Mouse (Mus musculus) CH12.LX (cell line): Measurements from ENCODE around the gene Tspan9. TPM values are rescaled to one million over a fixed set of nuclear protein-coding genes. Genes with fewer than 3 reads are reported as not detected.

Experiments
- DNase-seq: peaks from one replicate; pipeline ENCODE4 v3.0.0-alpha.2; 2013; ENCODE audit errors: extremely low read depth
- H3K27ac ChIP-seq: 2 replicates; pipeline ENCODE4 v1.5.1; 2012; ENCODE audit warnings: low read depth, mild to moderate bottlenecking, control low read depth, moderate library complexity; ENCODE audit not compliant: insufficient read depth
- H3K27me3 ChIP-seq: replicated peaks from 2 replicates; pipeline ENCODE3; 2012; ENCODE audit warnings: inconsistent platforms
- H3K36me3 ChIP-seq, 2 experiments: replicated peaks in 1 of 2; 2 replicates each; pipeline versions ENCODE3 to v1.6.1; 2012; ENCODE audit warnings: inconsistent platforms in 1 of 2, low read length in 1 of 2, mild to moderate bottlenecking in 1 of 2, mixed read lengths in 1 of 2, moderate library complexity in 1 of 2; ENCODE audit not compliant: control insufficient read depth in 1 of 2, insufficient read depth in 1 of 2
- H3K4me1 ChIP-seq, 2 experiments: 2 replicates each; pipeline ENCODE4 v1.6.1; 2012; ENCODE audit warnings: inconsistent platforms in 1 of 2, moderate library complexity in 1 of 2; ENCODE audit not compliant: insufficient read depth in 2 of 2, control insufficient read depth in 1 of 2
- H3K4me2 ChIP-seq: 2 replicates; pipeline ENCODE4 v1.6.1; 2012; ENCODE audit warnings: low read depth, mild to moderate bottlenecking, control low read depth; ENCODE audit not compliant: poor library complexity, insufficient read depth, severe bottlenecking
- H3K4me3 ChIP-seq, 3 experiments: fragments of 150-350 bp in 1 of 3; sonication (generic) in 1 of 3; replicated peaks in 1 of 3; 2 replicates each; pipeline versions ENCODE3 to v1.5.1; 2011 to 2012; ENCODE audit warnings: low read depth in 2 of 3, low read length in 2 of 3, mild to moderate bottlenecking in 2 of 3, moderate library complexity in 2 of 3, control low read depth in 1 of 3, improper control_type of control experiment in 1 of 3, inconsistent platforms in 1 of 3, mixed read lengths in 1 of 3; ENCODE audit not compliant: poor library complexity in 1 of 3
- H3K79me2 ChIP-seq: replicated peaks from 2 replicates; pipeline ENCODE4 v1.6.1; 2012; ENCODE audit warnings: mild to moderate bottlenecking, moderate library complexity; ENCODE audit not compliant: control insufficient read depth, poor library complexity, insufficient read depth, severe bottlenecking; ENCODE audit errors: extremely low read depth
- H3K9ac ChIP-seq: 2 replicates; pipeline ENCODE4 v1.6.1; 2012; ENCODE audit warnings: low read depth, mild to moderate bottlenecking, control low read depth, moderate library complexity; ENCODE audit not compliant: insufficient read depth
- H3K9me3 ChIP-seq: replicated peaks from 2 replicates; pipeline ENCODE3; 2012; ENCODE audit warnings: low read length, inconsistent platforms, mixed read lengths
- CHD2 ChIP-seq: IDR thresholded peaks from 2 replicates; pipeline ENCODE4 v1.6.1; 2011; ENCODE audit warnings: low read length, improper control_type of control experiment
- CTCF ChIP-seq, 2 experiments: IDR thresholded peaks in 1 of 2; conservative IDR thresholded peaks in 1 of 2; 2 replicates each; pipeline ENCODE4 v1.5.1; 2011 to 2012; ENCODE audit warnings: low read depth in 2 of 2, low read length in 2 of 2, improper control_type of control experiment in 1 of 2, inconsistent platforms in 1 of 2, mild to moderate bottlenecking in 1 of 2, moderate library complexity in 1 of 2
- E2F4 ChIP-seq: IDR thresholded peaks from 2 replicates; pipeline ENCODE4 v1.6.1; 2011; ENCODE audit warnings: low read depth, low read length, improper control_type of control experiment; ENCODE audit not compliant: insufficient replicate concordance
- ELF1 ChIP-seq: IDR thresholded peaks from 2 replicates; pipeline ENCODE4 v1.6.1; 2014; ENCODE audit warnings: low read depth, mild to moderate bottlenecking, inconsistent platforms, low read length, improper control_type of control experiment
- EP300 ChIP-seq: IDR thresholded peaks from 2 replicates; pipeline ENCODE4 v1.6.1; 2011; ENCODE audit warnings: low read length, improper control_type of control experiment
- GABPA ChIP-seq: IDR thresholded peaks from 2 replicates; pipeline ENCODE4 v1.6.1; 2012; ENCODE audit warnings: low read depth, low read length, improper control_type of control experiment, inconsistent platforms; ENCODE audit not compliant: insufficient replicate concordance
- HCFC1 ChIP-seq: IDR thresholded peaks from 2 replicates; pipeline ENCODE4 v1.6.1; 2012; ENCODE audit warnings: low read depth, mild to moderate bottlenecking, inconsistent platforms, low read length, improper control_type of control experiment
- JUND ChIP-seq: conservative IDR thresholded peaks from 2 replicates; pipeline ENCODE4 v1.6.1; 2011; ENCODE audit warnings: low read depth, low read length, improper control_type of control experiment
- MAX ChIP-seq: IDR thresholded peaks from 2 replicates; pipeline ENCODE4 v1.6.1; 2011; ENCODE audit warnings: low read length, improper control_type of control experiment
- MEF2A ChIP-seq: IDR thresholded peaks from 2 replicates; pipeline ENCODE4 v1.6.1; 2014; ENCODE audit warnings: low read depth, mild to moderate bottlenecking, inconsistent platforms, low read length, improper control_type of control experiment, borderline replicate concordance
- MYC ChIP-seq: IDR thresholded peaks from 2 replicates; pipeline ENCODE4 v1.6.1; 2011; ENCODE audit warnings: low read depth, mild to moderate bottlenecking, improper control_type of control experiment, low read length
- NELFE ChIP-seq: IDR thresholded peaks from 2 replicates; pipeline ENCODE4 v1.6.1; 2011; ENCODE audit warnings: low read depth, low read length, improper control_type of control experiment
- PAX5 ChIP-seq: IDR thresholded peaks from 2 replicates; pipeline ENCODE4 v1.6.1; 2012; ENCODE audit warnings: low read length, inconsistent platforms, mixed read lengths
- POLR2A ChIP-seq: IDR thresholded peaks from 2 replicates; pipeline ENCODE4 v1.6.1; 2011; ENCODE audit warnings: low read depth, mild to moderate bottlenecking, improper control_type of control experiment, low read length
- POLR2AphosphoS2 ChIP-seq: IDR thresholded peaks from 2 replicates; pipeline ENCODE4 v1.6.1; 2011; ENCODE audit warnings: low read depth, low read length, improper control_type of control experiment
- RAD21 ChIP-seq: IDR thresholded peaks from 2 replicates; pipeline ENCODE4 v1.6.1; 2011; ENCODE audit warnings: low read depth, mild to moderate bottlenecking, low read length, improper control_type of control experiment, moderate library complexity
- RCOR1 ChIP-seq: conservative IDR thresholded peaks from 2 replicates; pipeline ENCODE4 v1.6.1; 2012; ENCODE audit warnings: low read depth, mild to moderate bottlenecking, inconsistent platforms, low read length, improper control_type of control experiment
- SIN3A ChIP-seq: IDR thresholded peaks from 2 replicates; pipeline ENCODE4 v1.6.1; 2012; ENCODE audit warnings: low read length, improper control_type of control experiment, inconsistent platforms
- SMC3 ChIP-seq: IDR thresholded peaks from 2 replicates; pipeline ENCODE4 v1.6.1; 2011; ENCODE audit warnings: low read depth, low read length, improper control_type of control experiment
- TBP ChIP-seq: conservative IDR thresholded peaks from 2 replicates; pipeline ENCODE4 v1.6.1; 2011; ENCODE audit warnings: low read depth, low read length, improper control_type of control experiment
- TCF12 ChIP-seq: IDR thresholded peaks from 2 replicates; pipeline ENCODE4 v1.6.1; 2014; ENCODE audit warnings: low read depth, mild to moderate bottlenecking, inconsistent platforms, low read length, improper control_type of control experiment
- UBTF ChIP-seq: IDR thresholded peaks from 2 replicates; pipeline ENCODE4 v1.6.1; 2012; ENCODE audit warnings: low read depth, mild to moderate bottlenecking, inconsistent platforms, low read length, improper control_type of control experiment, moderate library complexity
- USF1 ChIP-seq: IDR thresholded peaks from 2 replicates; pipeline ENCODE4 v1.6.1; 2014; ENCODE audit warnings: low read depth, mild to moderate bottlenecking, inconsistent platforms, low read length, improper control_type of control experiment
- ZKSCAN1 ChIP-seq: IDR thresholded peaks from 2 replicates; pipeline ENCODE4 v1.6.1; 2012; ENCODE audit warnings: low read depth, inconsistent platforms, low read length, improper control_type of control experiment, borderline replicate concordance
- ZMIZ1 ChIP-seq: IDR thresholded peaks from 2 replicates; pipeline ENCODE4 v1.6.1; 2012; ENCODE audit warnings: low read depth, mild to moderate bottlenecking, inconsistent platforms, low read length, improper control_type of control experiment
- dilution Hi-C: fragments of 300-500 bp; cut with MboI; formaldehyde crosslinking; loops from 2 replicates; pipeline ENCODE4 v1.14.3; 2020; ENCODE audit warnings: low sequenced_read_pairs; ENCODE audit not compliant: extremely low pct_unique_long_range_greater_than_20kb, extremely low pct_ligation_motif_present
- in situ Hi-C: fragments of 300-500 bp; cut with MboI; formaldehyde crosslinking; loops from 3 replicates; pipeline ENCODE4 v1.14.3; 2019; ENCODE audit warnings: low sequenced_read_pairs, low pct_ligation_motif_present, low pct_unique_long_range_greater_than_20kb, mixed read lengths
- polyA plus RNA-seq: library from polyadenylated mRNA; unstranded; fragments of >175 nt; gene quantifications from 2 replicates; pipeline ENCODE4 v1.2.1, GENCODE M21; 2012; ENCODE audit warnings: low read depth; ENCODE audit not compliant: insufficient read length
- total RNA-seq, 2 experiments: library from RNA; depleted of rRNA; stranded (reverse); fragments of 300-350 nt in 1 of 2; fragments of >200 nt in 1 of 2; gene quantifications; 2 replicates each; pipeline ENCODE4 v1.2.3; 2012 to 2014

The Tspan9 gene
- total and polyA plus RNA-seq, 3 experiments = 0.40 to 0.98 (median 0.71) TPM

DNA sequence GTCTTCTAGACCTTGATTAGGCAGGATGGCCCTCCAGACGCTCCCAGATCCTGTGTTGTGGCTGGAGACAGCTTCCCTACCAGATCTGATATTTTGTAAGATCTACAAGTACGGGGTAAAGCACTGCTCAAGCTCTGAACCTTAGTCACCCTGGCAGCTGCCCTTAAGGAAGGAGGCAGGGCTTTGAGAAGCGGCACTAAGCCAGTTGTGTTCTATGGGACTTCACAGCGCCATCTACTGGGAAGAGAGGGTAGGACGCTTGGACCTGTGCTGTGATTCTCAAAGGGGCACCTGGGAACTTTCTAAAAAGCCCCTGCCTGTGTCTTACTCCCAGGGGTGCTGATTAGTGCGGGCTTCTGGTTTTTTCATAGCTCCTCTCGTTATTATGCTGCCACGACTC lies 222.7 kb downstream of the Tspan9 start:
- dilution Hi-C loops (no loop called here), in situ Hi-C loops (loop anchor here (25.0 kb wide), 1 partner anchor 383 kb away; no protein-coding TSS in a partner anchor)
- peaks cover 12% of the 10 kb centered on the region for H3K9me3 ChIP-seq
- DNase-seq = peak; percentile 73
- H3K4me2 ChIP-seq = no peak overlapping the region
- H3K9ac ChIP-seq = no peak overlapping the region
- peaks cover 84% of the 10 kb centered on the region for H3K27me3 ChIP-seq
- H3K27ac ChIP-seq = no peak overlapping the region
- no peaks in the 10 kb centered on the region for H3K36me3 ChIP-seq
- H3K4me3 ChIP-seq = no peak overlapping the region
- TF ChIP-seq GABPA = no peak
- no peak for TF ChIP-seq ELF1
- no peak for TF ChIP-seq USF1
- no peak for TF ChIP-seq HCFC1
- TF ChIP-seq MAX = no peak
- no peak for TF ChIP-seq ZKSCAN1
- TF ChIP-seq NELFE = no peak
- peak; percentile 74 to 88 for TF ChIP-seq CTCF (conservative IDR thresholded peaks at IDR 0.05 in 1 of 2, IDR thresholded peaks at IDR 0.05 in 1 of 2; ENCODE audit: low read depth in 2 of 2, low read length in 2 of 2)
- no peak for TF ChIP-seq SIN3A
- no peak for TF ChIP-seq TBP
- no peak for TF ChIP-seq EP300
- no peak for TF ChIP-seq PAX5
- TF ChIP-seq JUND = no peak
- no peak for TF ChIP-seq ZMIZ1
- no peak for TF ChIP-seq MEF2A
- TF ChIP-seq POLR2AphosphoS2 = no peak
- no peak for TF ChIP-seq RCOR1
- no peak for TF ChIP-seq CHD2
- no peak for TF ChIP-seq POLR2A
- TF ChIP-seq E2F4 = no peak
- no peak for TF ChIP-seq TCF12
- no peak for TF ChIP-seq UBTF
- TF ChIP-seq MYC = no peak
- TF ChIP-seq RAD21 = peak; percentile 52
- peak; percentile 71 for TF ChIP-seq SMC3
- H3K79me2 ChIP-seq = no peaks in the 10 kb centered on the region
- H3K4me1 ChIP-seq = peaks cover 0 to 4% of the 10 kb centered on the region in 2 experiments; a peak in 1 of 4 replicates
